Mouse (Mus musculus) kidney, adult 2 months (tissue): ENCODE results near the gene Trpc3. TPM values are rescaled to one million over a fixed set of nuclear protein-coding genes. Genes with fewer than 3 reads are reported as not detected.
A peak's percentile ranks its signal among the peaks of the same experiment; 100 is the strongest.

Experiments used
- DNase-seq: peaks from one replicate; pipeline ENCODE4 v3.0.0; 2021
- H3K27ac ChIP-seq: fragments of 200-500 bp; 2 replicates; pipeline ENCODE4 v1.5.1; 2012; ENCODE audit warnings: low read depth, low read length, control low read depth, inconsistent platforms; ENCODE audit not compliant: insufficient read depth
- H3K27me3 ChIP-seq: fragments of 200-500 bp; replicated peaks from 2 replicates; pipeline ENCODE4 v1.6.1; 2012; ENCODE audit warnings: mild to moderate bottlenecking, moderate library complexity, low read length, inconsistent platforms; ENCODE audit not compliant: control insufficient read depth, insufficient read depth
- H3K36me3 ChIP-seq: fragments of 200-500 bp; 2 replicates; pipeline ENCODE4 v1.6.1; 2012; ENCODE audit warnings: mild to moderate bottlenecking, moderate library complexity, low read length, inconsistent platforms; ENCODE audit not compliant: control insufficient read depth, insufficient read depth
- H3K4me1 ChIP-seq: fragments of 200-500 bp; 2 replicates; pipeline ENCODE4 v1.6.1; 2011; ENCODE audit warnings: low read length; ENCODE audit not compliant: control insufficient read depth, insufficient read depth
- H3K4me3 ChIP-seq: fragments of 200-500 bp; 2 replicates; pipeline ENCODE4 v1.5.1; 2011; ENCODE audit warnings: mild to moderate bottlenecking, low read depth, low read length, control low read depth; ENCODE audit not compliant: insufficient read depth
- CTCF ChIP-seq: fragments of 200-500 bp; conservative IDR thresholded peaks from 2 replicates; pipeline ENCODE4 v1.5.1; 2011; ENCODE audit warnings: low read depth, mild to moderate bottlenecking, control low read depth, low read length, moderate library complexity, mixed read lengths; ENCODE audit not compliant: insufficient read depth, insufficient read length
- POLR2A ChIP-seq: fragments of 200-500 bp; IDR thresholded peaks from one replicate; pipeline ENCODE4 v1.6.1; 2011; ENCODE audit warnings: low read depth, low read length, control low read depth
- WGBS: fragments of 180-500 bp; shearing (Covaris S2); methylation state at CpG from one replicate; pipeline ENCODE4 v1.1.7; 2018; 5-methylcytosine and 5-hydroxymethylcytosine counted together
- polyA plus RNA-seq: library from polyadenylated mRNA; depleted of rRNA; stranded (reverse); fragments of >200 nt; gene quantifications from 2 replicates; pipeline ENCODE4 v1.2.3, GENCODE M21; 2012; rRNA removed

Gene Trpc3
- 1.8 TPM in 2 replicates for polyA plus RNA-seq

- peak; percentile 30 for DNase-seq
- Histone ChIP-seq H3K27me3 (no peaks in the 10 kb centered on the region), H3K36me3 (no peaks in the 10 kb centered on the region), H3K27ac (no peak within 1 kb of the TSS), H3K4me1 (no peaks in the 10 kb centered on the region), H3K4me3 (peak within 1 kb of the TSS; percentile 59)
- WGBS: under 1% methylated on average over 90 of the region's 91 CpGs
- TF ChIP-seq CTCF: no peak
- TF ChIP-seq POLR2A: no peak
Measured at GRCm38 (mm10) chr3:36689392-36690291, at the start of gene Trpc3. Gene Trpc3, minus strand, starts transcription at chr3:36690167.

DNA sequence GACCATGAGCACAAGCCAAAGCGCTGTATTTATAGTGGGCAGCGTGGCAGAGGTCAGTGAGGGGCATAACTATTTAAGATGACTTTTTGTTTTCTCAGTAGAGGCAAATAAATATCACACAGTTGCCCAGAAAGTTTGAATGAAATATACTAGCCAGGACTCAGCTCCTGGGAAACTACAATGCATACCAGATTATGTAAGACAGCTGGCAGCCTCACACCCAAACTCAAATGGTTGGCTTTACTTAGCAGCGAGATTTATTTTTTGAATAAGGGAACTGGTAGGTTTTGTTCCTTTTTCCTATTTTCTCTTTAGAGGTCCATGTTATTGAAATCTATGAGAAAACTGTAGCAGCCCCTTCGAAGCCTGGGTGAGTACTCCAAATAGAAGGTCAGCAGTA lies 48.1 kb upstream of the Trpc3 start:
- Histone ChIP-seq H3K36me3 (no peaks in the 10 kb centered on the region), H3K27ac (no peak overlapping the region), H3K4me1 (no peaks in the 10 kb centered on the region), H3K27me3 (no peaks in the 10 kb centered on the region), H3K4me3 (no peak overlapping the region)
- TF ChIP-seq CTCF (no peak), POLR2A (no peak)
- 64% methylated on average over 4 of the region's 4 CpGs for WGBS
- no peak for DNase-seq

- WGBS: 91% methylated on average over 4 of the region's 4 CpGs
- DNase-seq: no peak
- TF ChIP-seq POLR2A (no peak), CTCF (no peak)
- Histone ChIP-seq H3K27me3 (no peaks in the 10 kb centered on the region), H3K27ac (no peak overlapping the region), H3K4me3 (no peak overlapping the region), H3K4me1 (no peaks in the 10 kb centered on the region), H3K36me3 (no peaks in the 10 kb centered on the region)
Measured at GRCm38 (mm10) chr3:36733075-36733474, 43.1 kb upstream of the Trpc3 start.

DNA sequence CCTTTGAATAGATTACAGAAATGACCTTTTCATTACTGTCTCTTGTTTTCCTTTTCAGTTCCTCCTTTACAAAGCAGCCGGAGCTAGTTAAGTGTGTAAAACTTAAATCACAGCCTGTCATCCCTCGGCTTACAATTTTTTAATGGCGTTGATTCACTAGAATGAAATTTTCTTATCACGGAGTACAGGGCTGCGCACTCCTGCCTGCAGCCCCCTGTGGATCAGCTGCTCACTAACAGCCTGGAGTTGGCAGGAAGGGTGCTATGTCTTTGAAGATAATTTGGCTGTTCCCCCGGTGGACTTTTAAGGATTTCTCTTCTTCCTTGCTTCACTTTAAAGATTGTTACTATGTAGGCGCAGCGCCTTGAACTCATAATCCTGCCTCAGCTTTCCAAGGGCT lies 36.6 kb upstream of the Trpc3 start:
- H3K36me3 ChIP-seq: no peaks in the 10 kb centered on the region
- H3K4me3 ChIP-seq: no peak overlapping the region
- no peaks in the 10 kb centered on the region for H3K27me3 ChIP-seq
- H3K27ac ChIP-seq: no peak overlapping the region
- TF ChIP-seq CTCF: no peak
- no peak for TF ChIP-seq POLR2A
- no peaks in the 10 kb centered on the region for H3K4me1 ChIP-seq
- WGBS: 73% methylated on average over 8 of the region's 8 CpGs
- DNase-seq: no peak

GRCm38 (mm10) chr3:36721850-36722249 lies 31.9 kb upstream of the Trpc3 start:
- H3K4me3 ChIP-seq: no peak overlapping the region
- no peak for DNase-seq
- no peaks in the 10 kb centered on the region for H3K36me3 ChIP-seq
- 72% methylated on average over 3 of the region's 3 CpGs for WGBS
- no peaks in the 10 kb centered on the region; the same call in 1 of the 2 replicates for H3K4me1 ChIP-seq
- no peak overlapping the region for H3K27ac ChIP-seq
- no peaks in the 10 kb centered on the region for H3K27me3 ChIP-seq
- TF ChIP-seq CTCF (no peak), POLR2A (no peak)

- Histone ChIP-seq H3K4me3 (no peak overlapping the region), H3K27me3 (no peaks in the 10 kb centered on the region), H3K27ac (no peak overlapping the region), H3K4me1 (no peaks in the 10 kb centered on the region), H3K36me3 (no peaks in the 10 kb centered on the region)
- DNase-seq: no peak
- WGBS: 72% methylated on average over 3 of the region's 3 CpGs
- TF ChIP-seq POLR2A: no peak
- no peak for TF ChIP-seq CTCF
Measured at GRCm38 (mm10) chr3:36709521-36709920, 19.6 kb upstream of the Trpc3 start.

- H3K27me3 ChIP-seq: no peaks in the 10 kb centered on the region
Measured at GRCm38 (mm10) chr3:36690292-36690650, 304 bp upstream of the Trpc3 start.

More at GRCm38 (mm10) chr3:36690292-36690650, 304 bp upstream of the Trpc3 start:
- WGBS: 18% methylated on average over 7 of the region's 7 CpGs
- Histone ChIP-seq H3K27ac (no peak overlapping the region), H3K4me3 (peak overlapping the region; percentile 59), H3K36me3 (no peaks in the 10 kb centered on the region), H3K4me1 (no peaks in the 10 kb centered on the region)
- DNase-seq: no peak
- no peak for TF ChIP-seq POLR2A
- TF ChIP-seq CTCF: no peak
